ENCODE assay signal across 18 mouse cellular contexts in the genomic region with DNA sequence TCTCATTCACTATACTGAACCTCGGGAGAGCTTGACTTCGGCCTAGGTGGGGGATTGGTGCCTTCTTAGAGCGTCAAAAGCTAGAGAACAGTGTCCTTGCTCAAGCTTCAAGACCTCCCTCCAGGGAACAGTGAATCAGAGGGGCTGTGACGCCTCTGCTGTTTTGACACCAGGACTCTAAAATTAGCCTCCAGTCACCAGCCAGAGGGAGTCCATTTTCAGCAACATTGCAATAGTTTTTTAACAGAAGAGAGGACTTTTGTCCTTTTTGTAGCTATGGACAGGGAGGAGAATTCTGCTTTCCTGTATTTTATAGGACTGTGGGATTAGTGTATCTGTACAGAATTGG. TPM values are rescaled to one million over a fixed set of nuclear protein-coding genes. Genes with fewer than 3 reads are reported as not detected.
DNase-seq lines count a peak whose midpoint lies in the region; ATAC-seq and TF ChIP-seq lines count a peak whose summit lies in the region.
"Had no signal": no experiment of that assay in that cellular context is flagged by ENCODE, and none has a peak within 500 bp of the region (broad histone marks: within the 10 kb centered on the region; RNA-seq: fewer than 3 reads in every experiment).

No protein-coding gene starts in this region.

- H3K9me3 ChIP-seq in heart, embryonic 14.5 days (ENCODE audit: control insufficient read depth, low read length), result no peaks in the 10 kb centered on the region
- H3K9me3 ChIP-seq: embryonic facial prominence, embryonic 13.5 days; hindbrain, embryonic 13.5 days; liver, embryonic 12.5 days; megakaryocyte, embryonic 14.5 days; neural tube, embryonic 12.5 days had no signal

- H3K36me3 ChIP-seq in heart, embryonic 14.5 days (ENCODE audit: control insufficient read depth, insufficient read depth, low read length), result peaks cover 29% of the 10 kb centered on the region

- peak; percentile 29; the same call in 1 of the 2 replicates for ATAC-seq in frontal cortex, adult (ENCODE audit: low TSS enrichment)
- no peak for ATAC-seq in heart, embryonic 14.5 days (ENCODE audit: insufficient number of reproducible peaks, insufficient read depth, low FRiP score, low read depth)
- ATAC-seq: forebrain, postnatal 0 days; liver, embryonic 12.5 days had no signal

- 38% methylated on average over 4 of the region's 4 CpGs for WGBS in heart, embryonic 14.5 days

- peak overlapping the region; percentile 16; the same call in 1 of the 2 replicates for H3K9ac ChIP-seq in heart, embryonic 14.5 days (ENCODE audit: low read length)
- H3K9ac ChIP-seq: embryonic facial prominence, embryonic 13.5 days; forebrain, postnatal 0 days; hindbrain, embryonic 13.5 days; liver, embryonic 12.5 days; neural tube, embryonic 12.5 days had no signal

- TF ChIP-seq CTCF in layer of hippocampus, adult 2 months (conservative IDR thresholded peaks at IDR 0.05), result no peak

- no peak for DNase-seq in frontal cortex, postnatal 10 days (ENCODE audit: low spot score in 2 of 2)
- DNase-seq in heart, postnatal 25 days (ENCODE audit: low spot score), result no peak
- DNase-seq in layer of hippocampus, adult 2 months (ENCODE audit: low spot score in 2 of 2), result no peak
- no peak for DNase-seq in layer of hippocampus, postnatal 14 days (ENCODE audit: low spot score in 2 of 2)
- DNase-seq in B cell, adult 2 months, result peak; percentile 12 to 15
- no peak for DNase-seq in left cerebral cortex, adult 9 months (ENCODE audit: low spot score in 2 of 2)
- DNase-seq: adrenal gland, postnatal 14 days; cerebellum, adult 8-10 months; forebrain, postnatal 0 days; right cerebral cortex, postnatal 25 days; thymus, postnatal 14 days had no signal

- H3K27ac ChIP-seq in heart, embryonic 14.5 days (replicated peaks in 1 of 2; ENCODE audit: control insufficient read depth in 1 of 2, insufficient read depth in 1 of 2, low read depth in 2 of 2, low read length in 2 of 2), result peak overlapping the region in 1 of 2 experiments; percentile 50; a peak in 1 of 4 replicates
- H3K27ac ChIP-seq in layer of hippocampus, adult 2 months, result peak overlapping the region; percentile 76
- H3K27ac ChIP-seq: embryonic facial prominence, embryonic 13.5 days; liver, embryonic 12.5 days; neural tube, embryonic 12.5 days had no signal

- H3K27me3 ChIP-seq in heart, embryonic 14.5 days (ENCODE audit: control insufficient read depth, insufficient read depth, low read length), result no peaks in the 10 kb centered on the region
- H3K27me3 ChIP-seq: embryonic facial prominence, embryonic 13.5 days; hindbrain, embryonic 13.5 days; liver, embryonic 12.5 days; megakaryocyte, embryonic 14.5 days; neural tube, embryonic 12.5 days had no signal

- peaks cover 7 to 29% of the 10 kb centered on the region in 2 experiments for H3K4me1 ChIP-seq in heart, embryonic 14.5 days (ENCODE audit: control insufficient read depth in 2 of 2, insufficient read depth in 2 of 2, low read length in 2 of 2)
- H3K4me1 ChIP-seq: hindbrain, embryonic 13.5 days had no signal

- intact Hi-C loops in heart, postnatal 25 days (cut with DNase I), result no loop called here

- H3K4me2 ChIP-seq in heart, embryonic 14.5 days (ENCODE audit: low read length), result no peak overlapping the region
- H3K4me2 ChIP-seq: embryonic facial prominence, embryonic 13.5 days; hindbrain, embryonic 13.5 days; liver, embryonic 12.5 days; neural tube, embryonic 12.5 days had no signal

- no peak overlapping the region for H3K4me3 ChIP-seq in heart, embryonic 14.5 days (ENCODE audit: control insufficient read depth in 1 of 2, insufficient read depth in 1 of 2, low read depth in 1 of 2, low read length in 2 of 2)
- H3K4me3 ChIP-seq in layer of hippocampus, adult 2 months, result no peak overlapping the region
- H3K4me3 ChIP-seq: embryonic facial prominence, embryonic 13.5 days; hindbrain, embryonic 13.5 days; liver, embryonic 12.5 days; megakaryocyte, embryonic 14.5 days; neural tube, embryonic 12.5 days had no signal

RNA-seq across cellular contexts. Expression of a gene that starts 51.4 kb away (rescaled TPM):
- 1.6 and 2.1 TPM in 2 replicates for polyA plus RNA-seq in heart, embryonic 14.5 days (2014; fragmentation: Nextera tagmentation; extraction: Ambion mirVana)
- 1 to 10 TPM; 2.9 to 3.4 TPM for total RNA-seq in heart, postnatal 25 days (2021)
- under 1 TPM; 0.64 to 0.91 TPM for total RNA-seq in layer of hippocampus, adult 2 months (2021)
- total RNA-seq in layer of hippocampus, postnatal 14 days (2021), result 1 to 10 TPM in 1 of 2 experiments, under 1 TPM in 1; 0.88 to 1.6 TPM

RNA-seq across cellular contexts. Expression of a gene that starts 51.5 kb away (rescaled TPM):
- polyA plus RNA-seq in heart, embryonic 14.5 days (2014; fragmentation: Nextera tagmentation; extraction: Ambion mirVana), result 18.2 and 22.5 TPM in 2 replicates
- 10 to 100 TPM; 14.4 to 18.8 TPM for total RNA-seq in heart, postnatal 25 days (2021)
- 1 to 10 TPM; 6.6 to 8.4 TPM for total RNA-seq in layer of hippocampus, adult 2 months (2021)
- total RNA-seq in layer of hippocampus, postnatal 14 days (2021), result 1 to 10 TPM; 4.9 to 6.3 TPM

Comparison
In these comparisons a context has a peak if more than half of its experiments do, and no peak if none do; other contexts are left out.
1. DNase-seq: peak in B cell, adult 2 months (2 of 2); none in frontal cortex, postnatal 10 days (0 of 2), heart, postnatal 25 days (single experiment), layer of hippocampus, adult 2 months (0 of 2), layer of hippocampus, postnatal 14 days (0 of 2) and left cerebral cortex, adult 9 months (0 of 2).